Mouse (Mus musculus): ENCODE results near the gene Lcor. TPM values are rescaled to one million over a fixed set of nuclear protein-coding genes. Genes with fewer than 3 reads are reported as not detected.

The Lcor gene
- polyA plus RNA-seq, 1 experiment, result 3.2 TPM

DNA sequence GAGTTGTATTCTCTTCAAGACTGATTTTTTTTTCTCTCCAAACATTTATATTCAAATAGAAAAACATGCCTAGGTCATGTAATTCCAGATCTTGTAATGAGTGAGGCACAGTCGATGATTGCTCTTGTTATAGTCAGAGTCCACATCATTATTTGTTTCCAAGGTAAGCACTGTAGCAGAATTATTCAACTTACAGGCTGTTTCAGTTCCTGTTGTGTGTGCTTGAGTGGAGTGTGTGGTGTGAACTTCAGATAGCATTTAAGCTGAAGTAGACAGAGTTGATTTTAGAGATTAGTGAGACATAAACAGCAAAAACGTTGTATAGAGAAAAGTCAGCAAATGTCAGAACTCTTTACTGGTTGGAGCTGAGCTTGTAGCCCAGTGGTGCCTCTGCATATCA is 86.4 kb downstream of the Lcor start:
- DNase-seq (ENCODE audit: low read depth), result no peak

GRCm38 (mm10) chr19:41573700-41574099 is 91.3 kb downstream of the Lcor start:
- DNase-seq (ENCODE audit: low read depth), result no peak

GRCm38 (mm10) chr19:41577576-41577975 is 95.1 kb downstream of the Lcor start:
- no peak for DNase-seq (ENCODE audit: low read depth)

- no peak for DNase-seq (ENCODE audit: low read depth)
These were observed 97.0 kb downstream of the Lcor start for GRCm38 (mm10) chr19:41579311-41579920.

GRCm38 (mm10) chr19:41581706-41582420 is 99.4 kb downstream of the Lcor start, which contains the start of gene Gm340:
Gm340 (plus strand) TSS chr19:41582370.
- no peak for DNase-seq (ENCODE audit: low read depth)

DNA sequence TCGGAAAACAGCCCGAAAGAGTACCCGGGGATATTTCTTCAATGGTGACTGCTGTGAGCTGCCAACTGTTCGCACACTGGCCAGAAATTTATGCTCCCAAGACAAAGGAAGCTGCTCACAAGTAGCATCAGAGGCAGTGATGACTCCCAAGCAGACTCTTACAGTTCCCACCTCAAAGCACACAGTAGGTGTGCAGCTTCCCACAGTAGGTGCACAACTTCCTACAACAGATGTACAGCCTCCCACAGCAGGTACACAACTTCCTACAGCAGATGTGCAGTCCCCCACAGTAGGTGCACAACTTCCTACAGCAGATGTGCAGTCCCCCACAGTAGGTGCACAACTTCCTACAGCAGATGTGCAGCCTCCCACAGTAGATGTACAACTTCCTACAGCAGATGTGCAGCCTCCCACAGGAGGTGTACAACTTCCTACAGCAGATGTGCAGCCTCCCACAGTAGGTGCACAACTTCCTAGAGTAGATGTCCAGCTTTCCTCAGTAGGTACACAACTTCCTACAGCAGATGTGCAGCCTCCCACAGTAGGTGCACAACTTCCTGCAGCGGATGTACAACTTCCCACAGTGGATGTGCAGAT is 100.6 kb downstream of the Lcor start:
- DNase-seq (ENCODE audit: low read depth), result no peak

GRCm38 (mm10) chr19:41586752-41587151 is 104.3 kb downstream of the Lcor start:
- DNase-seq (ENCODE audit: low read depth), result no peak

DNA sequence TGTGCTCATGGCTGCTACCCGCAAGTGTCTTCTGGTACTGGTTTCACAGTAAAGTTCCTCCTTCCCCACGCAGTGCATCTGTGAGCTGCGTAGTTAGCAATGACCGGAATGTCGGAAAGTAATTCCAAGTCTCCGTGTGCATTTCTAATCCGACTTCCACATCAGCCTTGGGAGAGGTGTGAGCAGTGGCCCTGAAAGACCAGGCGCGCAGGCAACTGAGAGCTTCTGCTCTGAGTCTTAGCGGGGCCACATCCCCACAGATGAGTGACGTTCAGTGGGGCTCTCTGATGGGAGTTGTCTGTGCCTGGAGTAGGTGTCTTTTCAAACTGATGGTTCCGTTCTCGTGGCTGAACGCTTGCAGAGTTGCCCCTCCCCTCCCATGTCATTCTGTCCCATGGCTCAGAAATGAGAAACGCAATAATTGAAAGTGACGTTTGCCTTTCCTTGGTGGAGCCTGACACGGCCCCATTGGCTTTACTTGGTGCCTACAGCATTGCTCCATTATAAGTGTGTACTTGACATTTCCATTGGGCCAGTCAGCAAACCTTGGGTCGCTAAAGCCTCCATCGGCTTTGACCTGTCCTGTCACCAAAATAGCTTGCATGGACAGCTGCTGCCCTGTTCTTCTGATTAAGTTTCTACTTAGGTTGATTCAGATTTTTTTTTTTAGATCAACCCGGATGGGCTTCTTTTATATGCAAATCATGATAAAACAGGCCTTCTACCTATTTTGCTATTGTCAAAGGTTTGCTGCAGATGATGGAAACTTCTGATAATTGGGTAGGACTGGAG is 105.2 kb downstream of the Lcor start:
- no peak for DNase-seq (ENCODE audit: low read depth)

DNA sequence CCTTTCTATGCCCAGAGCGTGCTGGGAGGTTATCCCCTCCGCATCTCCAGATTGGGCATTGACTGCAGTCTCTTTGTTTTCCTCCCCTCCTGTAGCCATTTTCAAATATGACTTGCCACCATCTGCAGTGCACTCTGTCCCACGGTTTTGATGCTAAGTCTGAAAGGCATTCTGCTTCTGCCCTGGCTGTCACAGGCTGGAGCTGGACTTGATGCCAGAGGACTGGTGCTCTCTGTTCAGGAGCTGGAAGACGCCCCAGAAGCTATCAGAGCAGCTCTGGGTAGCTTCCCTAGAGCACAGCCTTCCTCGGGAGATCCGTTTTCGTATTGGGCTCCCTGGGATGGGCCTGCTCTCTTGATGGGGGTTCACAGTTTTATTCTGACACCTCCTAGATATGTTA is 106.6 kb downstream of the Lcor start:
- DNase-seq (ENCODE audit: low read depth), result no peak

DNA sequence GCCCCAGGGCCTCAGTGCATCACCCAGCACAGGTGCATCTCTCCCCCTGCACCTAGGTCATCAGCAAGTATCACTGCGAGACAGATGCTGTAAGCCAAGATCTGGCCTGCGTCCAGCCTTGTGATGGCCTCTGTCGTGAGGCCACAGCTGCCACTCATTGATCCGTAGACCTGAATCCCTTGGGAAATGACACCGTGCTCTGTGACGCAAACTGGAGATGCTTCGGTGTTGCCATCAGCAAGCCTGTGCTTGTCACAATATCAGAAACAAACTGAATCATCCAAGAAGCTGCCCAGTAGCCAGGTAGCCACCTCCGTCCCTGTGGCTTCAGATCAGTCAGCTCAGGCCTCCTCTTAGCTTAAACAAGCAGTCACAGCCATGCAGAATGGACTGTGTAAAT is 107.2 kb downstream of the Lcor start:
- DNase-seq (ENCODE audit: low read depth), result no peak

DNA sequence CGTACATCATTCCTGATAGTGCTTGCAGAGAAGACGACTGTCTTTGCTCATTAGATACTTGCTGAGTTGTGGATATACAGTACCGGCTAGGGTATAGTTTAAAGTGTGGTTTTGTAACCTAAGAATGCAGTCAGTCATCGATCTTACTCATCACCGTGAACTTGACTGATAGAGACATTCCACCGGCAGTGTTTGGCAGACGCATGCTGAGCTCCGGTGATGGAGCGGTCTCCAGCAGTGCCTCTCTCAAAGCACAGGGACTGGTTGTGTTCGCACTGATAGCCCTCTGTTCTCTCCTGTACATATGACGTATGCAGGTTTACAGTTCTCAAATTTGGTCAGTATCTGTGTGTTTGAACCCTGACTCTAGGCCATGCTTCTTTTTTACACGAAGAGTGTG is 109.4 kb downstream of the Lcor start:
- no peak for DNase-seq (ENCODE audit: low read depth)

DNA sequence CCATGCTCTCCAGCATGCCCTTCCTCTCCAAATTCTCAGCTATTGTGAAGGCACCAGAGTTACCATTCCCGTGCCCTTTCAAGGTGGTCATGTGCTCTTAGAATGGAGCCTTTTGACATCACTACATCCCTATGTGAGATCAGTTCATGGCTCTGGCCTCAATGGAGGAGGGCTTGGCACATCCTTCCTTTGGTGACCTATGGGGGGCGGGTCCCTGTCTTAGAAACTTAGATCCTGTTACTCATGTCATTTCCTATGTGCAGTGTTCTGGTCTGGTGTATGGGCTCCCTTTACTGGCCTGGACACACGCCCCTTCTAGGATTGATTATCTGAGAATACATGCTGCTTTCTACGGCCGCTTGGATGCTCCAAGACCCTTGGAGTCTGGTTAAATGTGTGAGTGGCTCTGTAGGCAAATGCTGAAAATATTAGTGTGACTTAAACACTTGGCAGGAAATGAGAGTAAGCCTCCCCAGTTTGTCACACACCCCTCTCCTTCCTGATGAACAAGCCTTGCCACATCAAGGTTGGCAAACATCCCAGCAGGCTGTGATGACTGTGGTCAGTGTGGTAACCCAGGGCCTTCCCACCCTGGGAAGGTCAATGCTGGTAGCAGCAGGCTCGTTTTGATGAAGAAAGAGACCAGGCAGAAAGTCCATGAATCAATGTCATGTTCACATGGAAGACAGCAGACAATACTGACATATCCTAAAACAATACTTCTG is 114.9 kb downstream of the Lcor start:
- DNase-seq (ENCODE audit: low read depth), result no peak

- no peak for DNase-seq (ENCODE audit: low read depth)
These were observed 118.2 kb downstream of the Lcor start for GRCm38 (mm10) chr19:41600647-41601046.

- no peak for DNase-seq (ENCODE audit: low read depth)
These were observed 124.0 kb downstream of the Lcor start for GRCm38 (mm10) chr19:41606208-41606987.

GRCm38 (mm10) chr19:41611683-41612082 is 129.2 kb downstream of the Lcor start:
- DNase-seq (ENCODE audit: low read depth), result no peak

Other genes starting within 250 kb of the Lcor start
- 80.5 and 107 TPM in 2 replicates for gene Tm9sf3, start 218.6 kb upstream of the Lcor start, polyA plus RNA-seq (2012; rRNA removed)
- gene Pik3ap1, start 97.5 kb upstream of the Lcor start, polyA plus RNA-seq (2012; rRNA removed), result 5.6 and 5.9 TPM in 2 replicates
- 1.4 and 1.8 TPM in 2 replicates for gene Gm340, start 99.7 kb downstream of the Lcor start, polyA plus RNA-seq (2012; rRNA removed)